Mouse (Mus musculus) heart, postnatal 4 days (tissue): ENCODE data around the gene Ndufaf7. TPM values are rescaled to one million over a fixed set of nuclear protein-coding genes. Genes with fewer than 3 reads are reported as not detected.

ENCODE experiments used
- DNase-seq: peaks from one replicate; pipeline ENCODE4 v3.0.0; 2021
- total RNA-seq, 2 experiments: library from RNA; stranded (reverse); gene quantifications; 2 replicates each; pipeline ENCODE4 v1.2.3; 2021

Ndufaf7 gene
- total RNA-seq, 2 experiments from 2014 or later: 49.2 to 53.5 TPM

- DNase-seq: no peak
Measured at GRCm38 (mm10) chr17:78966092-78966883, 29.4 kb downstream of the Ndufaf7 start.

- no peak for DNase-seq
Measured at GRCm38 (mm10) chr17:78968500-78968899, 31.6 kb downstream of the Ndufaf7 start.

- no peak for DNase-seq
Measured at GRCm38 (mm10) chr17:78983166-78983565, 46.2 kb downstream of the Ndufaf7 start.

GRCm38 (mm10) chr17:78983736-78984135 lies 46.8 kb downstream of the Ndufaf7 start:
- DNase-seq: no peak

- DNase-seq: no peak
Measured at GRCm38 (mm10) chr17:78989015-78989414, 52.1 kb downstream of the Ndufaf7 start.

- DNase-seq: no peak
Measured at GRCm38 (mm10) chr17:78991549-78991948, 54.6 kb downstream of the Ndufaf7 start.

- no peak for DNase-seq
Measured at GRCm38 (mm10) chr17:78992303-78993027, 55.5 kb downstream of the Ndufaf7 start.

- no peak for DNase-seq
Measured at GRCm38 (mm10) chr17:78993670-78994069, 56.7 kb downstream of the Ndufaf7 start.

GRCm38 (mm10) chr17:78994382-78994781 lies 57.4 kb downstream of the Ndufaf7 start:
- DNase-seq: no peak

GRCm38 (mm10) chr17:78994931-78995820 lies 58.2 kb downstream of the Ndufaf7 start:
- no peak for DNase-seq

Other genes starting within 250 kb of the Ndufaf7 start
- gene Strn, start 199.9 kb upstream of the Ndufaf7 start, total RNA-seq: 10 to 100 TPM; 49.7 to 52.8 TPM
- 10 to 100 TPM; 33.0 to 35.0 TPM for gene Heatr5b, start 101.8 kb upstream of the Ndufaf7 start, total RNA-seq
- gene Gpatch11, start 101.6 kb upstream of the Ndufaf7 start, total RNA-seq: 10 to 100 TPM; 24.9 TPM
- gene Eif2ak2, start 54.6 kb upstream of the Ndufaf7 start, total RNA-seq: 10 to 100 TPM; 20.9 to 23.2 TPM
- not detected for gene Sult6b1, start 30.1 kb upstream of the Ndufaf7 start, total RNA-seq
- gene Cebpzos, start 20.6 kb upstream of the Ndufaf7 start, total RNA-seq: 10 to 100 TPM; 39.7 to 40.9 TPM
- 10 to 100 TPM; 19.3 to 20.6 TPM for gene Cebpz, start 70 bp upstream of the Ndufaf7 start, total RNA-seq
- gene Prkd3, start 83.7 kb downstream of the Ndufaf7 start, total RNA-seq: 10 to 100 TPM; 34.1 to 34.4 TPM
- gene Qpct, start 114.8 kb downstream of the Ndufaf7 start, total RNA-seq: 10 to 100 TPM; 12.0 to 15.5 TPM